Mouse (Mus musculus): ENCODE measurements around the gene Nt5dc3. TPM values are rescaled to one million over a fixed set of nuclear protein-coding genes. Genes with fewer than 3 reads are reported as not detected.

Nt5dc3 gene
- total and polyA plus RNA-seq, 2 experiments from 2014 or later = 13.2 to 56.2 TPM

GRCm38 (mm10) chr10:86824871-86825270, 46.1 kb downstream of the Nt5dc3 start:
- Histone ChIP-seq H3K4me1 (ENCODE audit: insufficient read depth, low read length) (no peaks in the 10 kb centered on the region), H3K4me3 (ENCODE audit: low read depth, low read length) (no peak overlapping the region), H3K27me3 (ENCODE audit: insufficient read depth, low read length) (no peaks in the 10 kb centered on the region), H3K27ac (ENCODE audit: low read depth, low read length) (no peak overlapping the region), H3K36me3 (ENCODE audit: insufficient read depth, low read length) (peaks cover 46% of the 10 kb centered on the region), H3K4me2 (ENCODE audit: low read depth, low read length, poor library complexity, severe bottlenecking) (no peak overlapping the region), H3K9ac (replicated peaks; ENCODE audit: low read length, poor library complexity, severe bottlenecking) (no peak overlapping the region), H3K9me3 (ENCODE audit: low read length) (no peaks in the 10 kb centered on the region)
- DNase-seq (ENCODE audit: low spot score) = no peak
- 91% methylated on average over 14 of the region's 14 CpGs for WGBS
- no peak for TF ChIP-seq CTCF (IDR thresholded peaks at IDR 0.05)
- ATAC-seq (ENCODE audit: low FRiP score) = no peak

DNA sequence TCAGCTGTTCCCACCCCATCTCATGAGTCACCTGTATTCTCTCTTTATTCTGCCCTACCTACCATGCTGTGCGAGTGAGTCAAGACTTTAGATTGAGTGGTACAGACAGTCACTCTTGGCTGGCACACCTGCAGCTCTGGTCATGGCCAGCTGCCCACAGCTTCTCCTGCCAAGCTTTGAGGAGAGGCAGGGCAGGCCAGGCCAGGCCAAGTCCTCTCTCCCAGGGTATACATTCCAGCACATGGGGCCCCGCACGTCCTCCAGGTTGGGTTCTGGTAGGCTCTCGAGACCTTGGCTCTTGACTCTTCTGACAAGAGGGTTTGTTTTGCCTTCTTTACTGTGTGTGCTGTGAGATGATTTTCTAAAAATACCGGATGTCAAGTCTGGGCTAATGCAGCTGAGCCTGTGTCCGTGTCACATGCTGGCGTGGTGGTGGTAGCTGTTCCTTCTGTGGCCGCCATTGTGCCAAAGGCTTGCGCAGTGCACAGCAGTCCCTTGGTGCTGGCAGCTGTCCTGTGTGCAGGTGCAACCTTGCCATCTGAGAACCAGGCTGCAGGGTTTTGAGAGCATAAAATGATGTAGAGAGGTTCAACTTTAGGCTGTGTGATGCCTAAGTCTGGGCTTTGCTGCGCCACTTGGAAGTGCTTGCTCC, 47.2 kb downstream of the Nt5dc3 start:
- no peaks in the 10 kb centered on the region for H3K4me1 ChIP-seq (ENCODE audit: insufficient read depth, low read length)
- no peak overlapping the region for H3K4me3 ChIP-seq (ENCODE audit: low read depth, low read length)
- no peaks in the 10 kb centered on the region for H3K27me3 ChIP-seq (ENCODE audit: insufficient read depth, low read length)
- 90% methylated on average over 10 of the region's 10 CpGs for WGBS
- no peak overlapping the region for H3K9ac ChIP-seq (replicated peaks; ENCODE audit: low read length, poor library complexity, severe bottlenecking)
- ATAC-seq (ENCODE audit: low FRiP score) (no peak), DNase-seq (ENCODE audit: low spot score) (no peak)
- no peaks in the 10 kb centered on the region for H3K9me3 ChIP-seq (ENCODE audit: low read length)
- no peak overlapping the region for H3K27ac ChIP-seq (ENCODE audit: low read depth, low read length)
- peaks cover 46% of the 10 kb centered on the region for H3K36me3 ChIP-seq (ENCODE audit: insufficient read depth, low read length)
- H3K4me2 ChIP-seq (ENCODE audit: low read depth, low read length, poor library complexity, severe bottlenecking) = no peak overlapping the region
- TF ChIP-seq CTCF (IDR thresholded peaks at IDR 0.05) = no peak

DNA sequence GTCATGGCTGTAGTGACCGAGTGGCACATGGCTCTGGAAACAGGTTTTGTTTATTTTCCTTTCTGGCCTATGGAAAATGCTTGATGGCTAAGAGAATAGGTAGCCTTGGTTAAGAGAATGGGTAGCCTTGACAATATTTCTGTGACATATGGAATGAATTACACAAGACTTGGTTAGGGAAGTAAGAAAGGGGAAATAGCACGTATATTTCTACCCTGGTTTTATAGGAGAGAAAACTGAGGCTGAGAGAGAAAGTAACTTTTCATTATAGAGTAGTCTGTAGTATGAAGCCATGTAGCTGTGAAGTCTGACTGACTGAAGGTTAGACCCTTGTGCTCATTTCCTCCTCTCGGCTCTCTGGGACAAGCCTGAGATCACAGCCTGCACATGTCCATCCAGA, 48.1 kb downstream of the Nt5dc3 start:
- 80% methylated on average over 3 of the region's 3 CpGs for WGBS
- Histone ChIP-seq H3K27ac (ENCODE audit: low read depth, low read length) (no peak overlapping the region), H3K27me3 (ENCODE audit: insufficient read depth, low read length) (no peaks in the 10 kb centered on the region), H3K4me2 (ENCODE audit: low read depth, low read length, poor library complexity, severe bottlenecking) (no peak overlapping the region), H3K4me1 (ENCODE audit: insufficient read depth, low read length) (no peaks in the 10 kb centered on the region), H3K36me3 (ENCODE audit: insufficient read depth, low read length) (peaks cover 41% of the 10 kb centered on the region), H3K9me3 (ENCODE audit: low read length) (no peaks in the 10 kb centered on the region), H3K4me3 (ENCODE audit: low read depth, low read length) (no peak overlapping the region), H3K9ac (replicated peaks; ENCODE audit: low read length, poor library complexity, severe bottlenecking) (no peak overlapping the region)
- no peak for ATAC-seq (ENCODE audit: low FRiP score)
- no peak for TF ChIP-seq CTCF (IDR thresholded peaks at IDR 0.05)
- no peak for DNase-seq (ENCODE audit: low spot score)

- Histone ChIP-seq H3K9me3 (ENCODE audit: low read length) (no peaks in the 10 kb centered on the region), H3K4me3 (ENCODE audit: low read depth, low read length) (no peak overlapping the region), H3K9ac (replicated peaks; ENCODE audit: low read length, poor library complexity, severe bottlenecking) (no peak overlapping the region), H3K27ac (ENCODE audit: low read depth, low read length) (no peak overlapping the region), H3K4me2 (ENCODE audit: low read depth, low read length, poor library complexity, severe bottlenecking) (no peak overlapping the region), H3K27me3 (ENCODE audit: insufficient read depth, low read length) (no peaks in the 10 kb centered on the region), H3K4me1 (ENCODE audit: insufficient read depth, low read length) (no peaks in the 10 kb centered on the region), H3K36me3 (ENCODE audit: insufficient read depth, low read length) (peaks cover 37% of the 10 kb centered on the region)
- no peak for DNase-seq (ENCODE audit: low spot score)
- ATAC-seq (ENCODE audit: low FRiP score) = no peak
- WGBS = 88% methylated on average over 15 of the region's 15 CpGs
- no peak for TF ChIP-seq CTCF (IDR thresholded peaks at IDR 0.05)
Measured at GRCm38 (mm10) chr10:86828221-86829135, 49.7 kb downstream of the Nt5dc3 start.

DNA sequence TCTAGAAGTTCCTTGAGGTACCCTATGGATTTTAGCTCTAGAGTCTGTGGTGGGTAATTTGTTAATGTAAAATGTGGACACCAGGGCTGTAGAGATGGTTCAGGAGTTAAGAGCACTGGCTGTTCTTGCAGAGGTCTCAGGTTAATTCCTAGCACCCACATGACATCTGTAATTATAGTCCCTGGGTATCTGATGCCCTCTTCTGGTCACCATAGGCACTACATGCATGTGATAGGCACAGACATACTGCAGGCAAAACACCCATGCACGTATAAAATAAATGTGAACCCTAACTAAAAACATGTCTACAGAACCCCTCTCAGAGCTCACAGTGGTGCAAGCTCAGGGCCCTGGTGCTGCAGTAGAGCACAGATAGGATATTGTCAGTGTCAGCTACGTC, 50.7 kb downstream of the Nt5dc3 start:
- Histone ChIP-seq H3K36me3 (ENCODE audit: insufficient read depth, low read length) (peaks cover 41% of the 10 kb centered on the region), H3K27me3 (ENCODE audit: insufficient read depth, low read length) (no peaks in the 10 kb centered on the region), H3K27ac (ENCODE audit: low read depth, low read length) (no peak overlapping the region), H3K4me3 (ENCODE audit: low read depth, low read length) (no peak overlapping the region), H3K9me3 (ENCODE audit: low read length) (no peaks in the 10 kb centered on the region), H3K4me1 (ENCODE audit: insufficient read depth, low read length) (no peaks in the 10 kb centered on the region), H3K9ac (replicated peaks; ENCODE audit: low read length, poor library complexity, severe bottlenecking) (no peak overlapping the region), H3K4me2 (ENCODE audit: low read depth, low read length, poor library complexity, severe bottlenecking) (no peak overlapping the region)
- no peak for ATAC-seq (ENCODE audit: low FRiP score)
- TF ChIP-seq CTCF (IDR thresholded peaks at IDR 0.05) = peak; percentile 52
- DNase-seq (ENCODE audit: low spot score) = no peak
- 89% methylated on average over 2 of the region's 2 CpGs for WGBS

DNA sequence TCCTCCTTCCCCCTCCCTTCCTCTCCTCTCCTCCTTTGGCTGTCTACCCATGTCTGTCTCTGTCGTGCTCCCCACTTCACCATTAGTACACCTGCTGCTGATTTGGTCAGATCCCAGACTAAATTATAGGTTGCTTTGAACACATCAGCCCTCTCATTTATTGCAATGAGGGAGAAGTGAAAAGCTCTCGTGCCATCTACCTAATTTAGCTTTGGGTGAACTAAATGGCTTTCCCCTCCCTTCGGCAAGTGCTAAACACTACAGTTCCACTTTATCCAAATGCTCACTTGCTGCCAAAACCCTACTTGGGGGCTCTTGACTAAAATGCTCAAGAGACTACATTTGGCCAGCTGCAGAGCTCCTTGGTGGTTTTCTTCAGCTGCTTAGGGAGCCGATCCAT, 58.0 kb downstream of the Nt5dc3 start:
- ATAC-seq (ENCODE audit: low FRiP score) (no peak), DNase-seq (ENCODE audit: low spot score) (no peak)
- Histone ChIP-seq H3K27me3 (ENCODE audit: insufficient read depth, low read length) (no peaks in the 10 kb centered on the region), H3K9ac (replicated peaks; ENCODE audit: low read length, poor library complexity, severe bottlenecking) (no peak overlapping the region), H3K4me2 (ENCODE audit: low read depth, low read length, poor library complexity, severe bottlenecking) (no peak overlapping the region), H3K36me3 (ENCODE audit: insufficient read depth, low read length) (peaks cover 37% of the 10 kb centered on the region), H3K9me3 (ENCODE audit: low read length) (no peaks in the 10 kb centered on the region), H3K4me1 (ENCODE audit: insufficient read depth, low read length) (no peaks in the 10 kb centered on the region), H3K27ac (ENCODE audit: low read depth, low read length) (no peak overlapping the region), H3K4me3 (ENCODE audit: low read depth, low read length) (no peak overlapping the region)
- TF ChIP-seq CTCF (IDR thresholded peaks at IDR 0.05) = no peak
- 85% methylated on average over 4 of the region's 4 CpGs for WGBS
